Mouse (Mus musculus) monocyte, adult 5-6 weeks (primary cell): ENCODE measurements at regions not wholly inside any gene's neighbourhood (a gene's known extent, or its start where the extent isn't known, plus 50 kb on each side); places are given as distances from the start of the nearest gene placed in this dataset.

Experiments
- ATAC-seq: fragments of 153-309, 156-312 bp; replicated peaks from 2 replicates; pipeline ENCODE4 v1.8.0; 2017; ENCODE audit warnings: mild to moderate bottlenecking; ENCODE audit not compliant: low TSS enrichment, insufficient number of reproducible peaks, severe bottlenecking, poor library complexity, low FRiP score

- no peak for ATAC-seq
Observed at GRCm38 (mm10) chr17:91274378-91274777, 181.5 kb upstream of the Nrxn1 start.

- no peak for ATAC-seq
Observed at GRCm38 (mm10) chr17:91238719-91239118, 145.8 kb upstream of the Nrxn1 start.

GRCm38 (mm10) chr17:91236653-91237052 lies 143.8 kb upstream of the Nrxn1 start:
- 0 out of 2 replicates have a peak, but pooled peaks have one; percentile 53 for ATAC-seq

GRCm38 (mm10) chr17:91226378-91226777 lies 133.5 kb upstream of the Nrxn1 start:
- ATAC-seq, result no peak

- ATAC-seq, result no peak
Observed at GRCm38 (mm10) chr17:91225916-91226315, 133.0 kb upstream of the Nrxn1 start.

- no peak for ATAC-seq
Observed at GRCm38 (mm10) chr17:91216429-91216828, 123.6 kb upstream of the Nrxn1 start.

- no peak for ATAC-seq
Observed at GRCm38 (mm10) chr17:91182574-91182973, 89.7 kb upstream of the Nrxn1 start.

GRCm38 (mm10) chr17:91161834-91162233 lies 69.0 kb upstream of the Nrxn1 start:
- ATAC-seq, result no peak
